In genomic region chr4:34049571-34050255, GRCm38 (mm10) we compare ENCODE assay signal across 7 mouse cellular contexts. TPM values are rescaled to one million over a fixed set of nuclear protein-coding genes. Genes with fewer than 3 reads are reported as not detected.
DNase-seq lines count a peak whose midpoint lies in the region; ATAC-seq and TF ChIP-seq lines count a peak whose summit lies in the region.

Spaca1 (minus strand) TSS chr4:34050191.

- no peaks in the 10 kb centered on the region for H3K27me3 ChIP-seq in thymus, adult 2 months (ENCODE audit: control insufficient read depth, insufficient read depth, low read length)
- no peaks in the 10 kb centered on the region for H3K27me3 ChIP-seq in hindbrain, embryonic 15.5 days

- WGBS in thymus, adult 2 months: 77% methylated on average over 46 of the region's 46 CpGs
- WGBS in hindbrain, embryonic 15.5 days: 40% methylated on average over 46 of the region's 46 CpGs

- H3K9me3 ChIP-seq in hindbrain, embryonic 15.5 days: no peaks in the 10 kb centered on the region

- no peak for TF ChIP-seq CTCF in thymus, adult 2 months (IDR thresholded peaks at IDR 0.05; ENCODE audit: borderline replicate concordance, control insufficient read depth, extremely low read depth, insufficient read depth, low read length, poor library complexity)

- H3K36me3 ChIP-seq in thymus, adult 2 months (ENCODE audit: control insufficient read depth, insufficient read depth, low read length): no peaks in the 10 kb centered on the region
- H3K36me3 ChIP-seq in hindbrain, embryonic 15.5 days: no peaks in the 10 kb centered on the region

- H3K9ac ChIP-seq in hindbrain, embryonic 15.5 days: peak within 1 kb of the TSS; percentile 28

- no peak for ATAC-seq in hindbrain, embryonic 15.5 days (ENCODE audit: low FRiP score, low read depth)
- 0 out of 2 replicates have a peak, but pooled peaks have one; percentile 14 for ATAC-seq in megakaryocyte progenitor cell, adult 5-6 weeks (replicated peaks; ENCODE audit: poor library complexity)

- no peak for TF ChIP-seq POLR2A in thymus, adult 2 months (IDR thresholded peaks at IDR 0.05; ENCODE audit: control insufficient read depth, extremely low read depth, insufficient read depth, low read length, poor library complexity)

- peak within 1 kb of the TSS; percentile 36 for H3K4me3 ChIP-seq in thymus, adult 2 months (ENCODE audit: control insufficient read depth, insufficient read depth, low read length)
- peak within 1 kb of the TSS; percentile 24 for H3K4me3 ChIP-seq in hindbrain, embryonic 15.5 days

- H3K27ac ChIP-seq in thymus, adult 2 months (ENCODE audit: control insufficient read depth, insufficient read depth, low read length): no peak within 1 kb of the TSS
- H3K27ac ChIP-seq in hindbrain, embryonic 15.5 days (replicated peaks): no peak within 1 kb of the TSS

- peak within 1 kb of the TSS; percentile 49 for H3K4me2 ChIP-seq in hindbrain, embryonic 15.5 days

- no peaks in the 10 kb centered on the region for H3K4me1 ChIP-seq in thymus, adult 2 months (replicated peaks; ENCODE audit: control insufficient read depth, insufficient read depth, low read length)
- H3K4me1 ChIP-seq in hindbrain, embryonic 15.5 days (replicated peaks): no peaks in the 10 kb centered on the region

- no peak for DNase-seq in thymus, adult 2 months
- no peak for DNase-seq in thymus, postnatal 0 days (ENCODE audit: low spot score)
- peak; percentile 42 for DNase-seq in embryo, embryonic 11 days
- peak; percentile 40 for DNase-seq in testis, postnatal 10 days (ENCODE audit: low spot score)
- no peak for DNase-seq in frontal cortex, postnatal 14 days (ENCODE audit: low spot score in 2 of 2)

RNA-seq across cellular contexts. Expression of gene Spaca1, which starts in this region (rescaled TPM):
- 0.94 and 1.2 TPM in 2 replicates for polyA plus RNA-seq in thymus, adult 2 months (2012; rRNA removed)
- polyA plus RNA-seq in thymus, postnatal 0 days (2015; fragmentation: Nextera tagmentation; extraction: Ambion mirVana): 0.46 and 0.79 TPM in 2 replicates
- 0.84 and 1.1 TPM in 2 replicates for polyA plus RNA-seq in hindbrain, embryonic 15.5 days (2015; fragmentation: Nextera tagmentation; extraction: Ambion mirVana)
- total RNA-seq in megakaryocyte progenitor cell, adult 5-6 weeks (2015): 0.59 TPM in 1 of 2 replicates, not detected in the other
- total RNA-seq in megakaryocyte progenitor cell, adult 5-6 weeks (2017): 1.1 and 2.1 TPM in 2 replicates

Comparison
In these comparisons a context has a peak if more than half of its experiments do, and no peak if none do; other contexts are left out.
1. DNase-seq: peak in embryo, embryonic 11 days (single experiment) and testis, postnatal 10 days (single experiment); none in thymus, adult 2 months (single experiment), thymus, postnatal 0 days (single experiment) and frontal cortex, postnatal 14 days (0 of 2).